Mouse (Mus musculus) Muller cell, postnatal 12 days (primary cell): ENCODE measurements around the gene H1f0.
"Not testable (repeated sequence)": the region's sequence is repeated elsewhere in the genome, so short reads cannot be mapped to it uniquely, and the experiment has no call there.

Source experiments
- DNase-seq: peaks from one replicate; pipeline ENCODE4 v3.0.0-alpha.2; 2015; ENCODE audit errors: inconsistent ontology term

The H1f0 gene

GRCm38 (mm10) chr15:79003079-79003478 lies 25.2 kb upstream of the H1f0 start:
- DNase-seq = no peak

- no peak for DNase-seq
These were observed 22.7 kb upstream of the H1f0 start for GRCm38 (mm10) chr15:79005581-79005980.

GRCm38 (mm10) chr15:79006638-79007037 lies 21.6 kb upstream of the H1f0 start:
- DNase-seq = no peak

- no peak for DNase-seq
These were observed 21.2 kb upstream of the H1f0 start for GRCm38 (mm10) chr15:79007059-79007458.

GRCm38 (mm10) chr15:79007836-79008235 lies 20.4 kb upstream of the H1f0 start:
- DNase-seq = not testable (repeated sequence)

GRCm38 (mm10) chr15:79009734-79010133 lies 18.5 kb upstream of the H1f0 start:
- DNase-seq = no peak

GRCm38 (mm10) chr15:79011550-79011949 lies 16.7 kb upstream of the H1f0 start:
- DNase-seq = no peak

- DNase-seq = no peak
These were observed 14.9 kb upstream of the H1f0 start for GRCm38 (mm10) chr15:79013382-79013781.

- peak; percentile 22 for DNase-seq
These were observed 10.1 kb upstream of the H1f0 start for GRCm38 (mm10) chr15:79018191-79018590.

GRCm38 (mm10) chr15:79018886-79019285 lies 9.4 kb upstream of the H1f0 start:
- no peak for DNase-seq

GRCm38 (mm10) chr15:79022671-79023230 lies 5.5 kb upstream of the H1f0 start:
- no peak for DNase-seq

- DNase-seq = no peak
These were observed 4.9 kb upstream of the H1f0 start for GRCm38 (mm10) chr15:79023366-79023765.

- no peak for DNase-seq
These were observed 2.5 kb upstream of the H1f0 start for GRCm38 (mm10) chr15:79025687-79026308.

GRCm38 (mm10) chr15:79026511-79027290 lies 1.5 kb upstream of the H1f0 start:
- no peak for DNase-seq

- no peak for DNase-seq
These were observed 702 bp upstream of the H1f0 start for GRCm38 (mm10) chr15:79027291-79028205.

GRCm38 (mm10) chr15:79028823-79029484 lies 704 bp downstream of the H1f0 start:
- no peak for DNase-seq

GRCm38 (mm10) chr15:79029519-79030241 lies 1.4 kb downstream of the H1f0 start:
- no peak for DNase-seq

GRCm38 (mm10) chr15:79030551-79031435 lies 2.5 kb downstream of the H1f0 start:
- peak; percentile 98 for DNase-seq

- not testable (repeated sequence) for DNase-seq
These were observed 3.7 kb downstream of the H1f0 start for GRCm38 (mm10) chr15:79031908-79032307.

GRCm38 (mm10) chr15:79037913-79038328 lies 9.7 kb downstream of the H1f0 start:
- DNase-seq = peak; percentile 79
